Mouse (Mus musculus) CH12.LX (cell line): ENCODE data around the gene Gabarapl2. TPM values are rescaled to one million over a fixed set of nuclear protein-coding genes. Genes with fewer than 3 reads are reported as not detected.
A peak's percentile ranks its signal among the peaks of the same experiment; 100 is the strongest.

ENCODE experiments used
- DNase-seq: peaks from one replicate; pipeline ENCODE4 v3.0.0-alpha.2; 2013; ENCODE audit errors: extremely low read depth
- H3K27ac ChIP-seq: 2 replicates; pipeline ENCODE4 v1.5.1; 2012; ENCODE audit warnings: low read depth, mild to moderate bottlenecking, control low read depth, moderate library complexity; ENCODE audit not compliant: insufficient read depth
- H3K27me3 ChIP-seq: replicated peaks from 2 replicates; pipeline ENCODE3; 2012; ENCODE audit warnings: inconsistent platforms
- H3K36me3 ChIP-seq, 2 experiments: replicated peaks in 1 of 2; 2 replicates each; pipeline versions ENCODE3 to v1.6.1; 2012; ENCODE audit warnings: inconsistent platforms in 1 of 2, low read length in 1 of 2, mild to moderate bottlenecking in 1 of 2, mixed read lengths in 1 of 2, moderate library complexity in 1 of 2; ENCODE audit not compliant: control insufficient read depth in 1 of 2, insufficient read depth in 1 of 2
- H3K4me1 ChIP-seq, 2 experiments: 2 replicates each; pipeline ENCODE4 v1.6.1; 2012; ENCODE audit warnings: inconsistent platforms in 1 of 2, moderate library complexity in 1 of 2; ENCODE audit not compliant: insufficient read depth in 2 of 2, control insufficient read depth in 1 of 2
- H3K4me2 ChIP-seq: 2 replicates; pipeline ENCODE4 v1.6.1; 2012; ENCODE audit warnings: low read depth, mild to moderate bottlenecking, control low read depth; ENCODE audit not compliant: poor library complexity, insufficient read depth, severe bottlenecking
- H3K4me3 ChIP-seq, 3 experiments: fragments of 150-350 bp in 1 of 3; sonication (generic) in 1 of 3; replicated peaks in 1 of 3; 2 replicates each; pipeline versions ENCODE3 to v1.5.1; 2011 to 2012; ENCODE audit warnings: low read depth in 2 of 3, low read length in 2 of 3, mild to moderate bottlenecking in 2 of 3, moderate library complexity in 2 of 3, control low read depth in 1 of 3, improper control_type of control experiment in 1 of 3, inconsistent platforms in 1 of 3, mixed read lengths in 1 of 3; ENCODE audit not compliant: poor library complexity in 1 of 3
- H3K79me2 ChIP-seq: replicated peaks from 2 replicates; pipeline ENCODE4 v1.6.1; 2012; ENCODE audit warnings: mild to moderate bottlenecking, moderate library complexity; ENCODE audit not compliant: control insufficient read depth, poor library complexity, insufficient read depth, severe bottlenecking; ENCODE audit errors: extremely low read depth
- H3K9ac ChIP-seq: 2 replicates; pipeline ENCODE4 v1.6.1; 2012; ENCODE audit warnings: low read depth, mild to moderate bottlenecking, control low read depth, moderate library complexity; ENCODE audit not compliant: insufficient read depth
- H3K9me3 ChIP-seq: replicated peaks from 2 replicates; pipeline ENCODE3; 2012; ENCODE audit warnings: low read length, inconsistent platforms, mixed read lengths
- BHLHE40 ChIP-seq: IDR thresholded peaks from 2 replicates; pipeline ENCODE4 v1.6.1; 2011; ENCODE audit warnings: mild to moderate bottlenecking, low read depth, low read length, improper control_type of control experiment
- CTCF ChIP-seq, 2 experiments: IDR thresholded peaks in 1 of 2; conservative IDR thresholded peaks in 1 of 2; 2 replicates each; pipeline ENCODE4 v1.5.1; 2011 to 2012; ENCODE audit warnings: low read depth in 2 of 2, low read length in 2 of 2, improper control_type of control experiment in 1 of 2, inconsistent platforms in 1 of 2, mild to moderate bottlenecking in 1 of 2, moderate library complexity in 1 of 2
- E2F4 ChIP-seq: IDR thresholded peaks from 2 replicates; pipeline ENCODE4 v1.6.1; 2011; ENCODE audit warnings: low read depth, low read length, improper control_type of control experiment; ENCODE audit not compliant: insufficient replicate concordance
- EP300 ChIP-seq: IDR thresholded peaks from 2 replicates; pipeline ENCODE4 v1.6.1; 2011; ENCODE audit warnings: low read length, improper control_type of control experiment
- ETS1 ChIP-seq: conservative IDR thresholded peaks from 2 replicates; pipeline ENCODE4 v1.6.1; 2012; ENCODE audit warnings: low read depth, mild to moderate bottlenecking, inconsistent platforms, low read length, improper control_type of control experiment, moderate library complexity
- HCFC1 ChIP-seq: IDR thresholded peaks from 2 replicates; pipeline ENCODE4 v1.6.1; 2012; ENCODE audit warnings: low read depth, mild to moderate bottlenecking, inconsistent platforms, low read length, improper control_type of control experiment
- IRF4 ChIP-seq: IDR thresholded peaks from 2 replicates; pipeline ENCODE4 v1.6.1; 2014; ENCODE audit warnings: low read depth, mild to moderate bottlenecking, inconsistent platforms, low read length, improper control_type of control experiment
- JUN ChIP-seq: IDR thresholded peaks from 2 replicates; pipeline ENCODE4 v1.6.1; 2011; ENCODE audit warnings: low read depth, mild to moderate bottlenecking, low read length, improper control_type of control experiment, moderate library complexity; ENCODE audit not compliant: insufficient read depth
- JUND ChIP-seq: conservative IDR thresholded peaks from 2 replicates; pipeline ENCODE4 v1.6.1; 2011; ENCODE audit warnings: low read depth, low read length, improper control_type of control experiment
- KAT2A ChIP-seq: IDR thresholded peaks from 2 replicates; pipeline ENCODE4 v1.6.1; 2012; ENCODE audit warnings: low read length, improper control_type of control experiment, inconsistent platforms; ENCODE audit not compliant: insufficient replicate concordance
- MAFK ChIP-seq: IDR thresholded peaks from 2 replicates; pipeline ENCODE4 v1.6.1; 2011; ENCODE audit warnings: low read length, improper control_type of control experiment; ENCODE audit not compliant: insufficient replicate concordance
- MAX ChIP-seq: IDR thresholded peaks from 2 replicates; pipeline ENCODE4 v1.6.1; 2011; ENCODE audit warnings: low read length, improper control_type of control experiment
- MAZ ChIP-seq: IDR thresholded peaks from 2 replicates; pipeline ENCODE4 v1.6.1; 2012; ENCODE audit warnings: low read depth, mild to moderate bottlenecking, inconsistent platforms, low read length, improper control_type of control experiment, moderate library complexity
- MXI1 ChIP-seq: IDR thresholded peaks from 2 replicates; pipeline ENCODE4 v1.6.1; 2011; ENCODE audit warnings: mild to moderate bottlenecking, low read depth, low read length, improper control_type of control experiment
- MYC ChIP-seq: IDR thresholded peaks from 2 replicates; pipeline ENCODE4 v1.6.1; 2011; ENCODE audit warnings: low read depth, mild to moderate bottlenecking, improper control_type of control experiment, low read length
- NELFE ChIP-seq: IDR thresholded peaks from 2 replicates; pipeline ENCODE4 v1.6.1; 2011; ENCODE audit warnings: low read depth, low read length, improper control_type of control experiment
- NRF1 ChIP-seq: IDR thresholded peaks from 2 replicates; pipeline ENCODE4 v1.6.1; 2014; ENCODE audit warnings: low read depth, mild to moderate bottlenecking, inconsistent platforms, low read length, improper control_type of control experiment, moderate library complexity
- PAX5 ChIP-seq: IDR thresholded peaks from 2 replicates; pipeline ENCODE4 v1.6.1; 2012; ENCODE audit warnings: low read length, inconsistent platforms, mixed read lengths
- POLR2A ChIP-seq: IDR thresholded peaks from 2 replicates; pipeline ENCODE4 v1.6.1; 2011; ENCODE audit warnings: low read depth, mild to moderate bottlenecking, improper control_type of control experiment, low read length
- POLR2AphosphoS2 ChIP-seq: IDR thresholded peaks from 2 replicates; pipeline ENCODE4 v1.6.1; 2011; ENCODE audit warnings: low read depth, low read length, improper control_type of control experiment
- RAD21 ChIP-seq: IDR thresholded peaks from 2 replicates; pipeline ENCODE4 v1.6.1; 2011; ENCODE audit warnings: low read depth, mild to moderate bottlenecking, low read length, improper control_type of control experiment, moderate library complexity
- RCOR1 ChIP-seq: conservative IDR thresholded peaks from 2 replicates; pipeline ENCODE4 v1.6.1; 2012; ENCODE audit warnings: low read depth, mild to moderate bottlenecking, inconsistent platforms, low read length, improper control_type of control experiment
- SIN3A ChIP-seq: IDR thresholded peaks from 2 replicates; pipeline ENCODE4 v1.6.1; 2012; ENCODE audit warnings: low read length, improper control_type of control experiment, inconsistent platforms
- SMC3 ChIP-seq: IDR thresholded peaks from 2 replicates; pipeline ENCODE4 v1.6.1; 2011; ENCODE audit warnings: low read depth, low read length, improper control_type of control experiment
- TCF12 ChIP-seq: IDR thresholded peaks from 2 replicates; pipeline ENCODE4 v1.6.1; 2014; ENCODE audit warnings: low read depth, mild to moderate bottlenecking, inconsistent platforms, low read length, improper control_type of control experiment
- USF1 ChIP-seq: IDR thresholded peaks from 2 replicates; pipeline ENCODE4 v1.6.1; 2014; ENCODE audit warnings: low read depth, mild to moderate bottlenecking, inconsistent platforms, low read length, improper control_type of control experiment
- USF2 ChIP-seq: conservative IDR thresholded peaks from 2 replicates; pipeline ENCODE4 v1.6.1; 2011; ENCODE audit warnings: low read depth, low read length, improper control_type of control experiment
- ZC3H11A ChIP-seq: IDR thresholded peaks from 2 replicates; pipeline ENCODE4 v1.6.1; 2012; ENCODE audit warnings: low read depth, mild to moderate bottlenecking, inconsistent platforms, low read length, improper control_type of control experiment
- ZKSCAN1 ChIP-seq: IDR thresholded peaks from 2 replicates; pipeline ENCODE4 v1.6.1; 2012; ENCODE audit warnings: low read depth, inconsistent platforms, low read length, improper control_type of control experiment, borderline replicate concordance
- ZMIZ1 ChIP-seq: IDR thresholded peaks from 2 replicates; pipeline ENCODE4 v1.6.1; 2012; ENCODE audit warnings: low read depth, mild to moderate bottlenecking, inconsistent platforms, low read length, improper control_type of control experiment
- ZNF384 ChIP-seq: IDR thresholded peaks from 2 replicates; pipeline ENCODE4 v1.6.1; 2012; ENCODE audit warnings: low read depth, low read length, improper control_type of control experiment, inconsistent platforms
- dilution Hi-C: fragments of 300-500 bp; cut with MboI; formaldehyde crosslinking; loops from 2 replicates; pipeline ENCODE4 v1.14.3; 2020; ENCODE audit warnings: low sequenced_read_pairs; ENCODE audit not compliant: extremely low pct_unique_long_range_greater_than_20kb, extremely low pct_ligation_motif_present
- in situ Hi-C: fragments of 300-500 bp; cut with MboI; formaldehyde crosslinking; loops from 3 replicates; pipeline ENCODE4 v1.14.3; 2019; ENCODE audit warnings: low sequenced_read_pairs, low pct_ligation_motif_present, low pct_unique_long_range_greater_than_20kb, mixed read lengths
- polyA plus RNA-seq: library from polyadenylated mRNA; unstranded; fragments of >175 nt; gene quantifications from 2 replicates; pipeline ENCODE4 v1.2.1, GENCODE M21; 2012; ENCODE audit warnings: low read depth; ENCODE audit not compliant: insufficient read length
- total RNA-seq, 2 experiments: library from RNA; depleted of rRNA; stranded (reverse); fragments of 300-350 nt in 1 of 2; fragments of >200 nt in 1 of 2; gene quantifications; 2 replicates each; pipeline ENCODE4 v1.2.3; 2012 to 2014

Gabarapl2 gene
- total and polyA plus RNA-seq, 3 experiments = 29.8 to 61.0 (median 42.1) TPM

GRCm38 (mm10) chr8:111991278-111991677 is 50.8 kb downstream of the Gabarapl2 start:
- DNase-seq = no peak
- Histone ChIP-seq H3K9me3 (no peaks in the 10 kb centered on the region), H3K36me3 (peaks cover 57 to 71% of the 10 kb centered on the region in 2 experiments), H3K9ac (peak overlapping the region; percentile 45), H3K4me3 (peak overlapping the region; percentile 70 to 95 (median 84)), H3K4me2 (peak overlapping the region; percentile 77), H3K79me2 (no peaks in the 10 kb centered on the region; the same call in 1 of the 2 replicates), H3K27me3 (no peaks in the 10 kb centered on the region), H3K27ac (no peak overlapping the region), H3K4me1 (peaks cover 2 to 21% of the 10 kb centered on the region in 2 experiments; a peak in 3 of 4 replicates)
- in situ Hi-C loops = loop anchor here (10.0 kb wide), 1 partner anchor 116 kb away; the partner anchor contains the start of gene Tmem170
- TF ChIP-seq ZC3H11A (no peak), E2F4 (no peak), MAZ (no peak), POLR2A (no peak), ZNF384 (no peak), NELFE (no peak)
- dilution Hi-C loops = no loop called here

GRCm38 (mm10) chr8:111992013-111992702 is 51.7 kb downstream of the Gabarapl2 start, which contains the start of gene Adat1:
TSS of gene Adat1 (minus strand) at chr8:111992302.
- peaks cover 58 to 73% of the 10 kb centered on the region in 2 experiments for H3K36me3 ChIP-seq
- dilution Hi-C loops = no loop called here
- DNase-seq = peak; percentile 89
- peak; percentile 98 for TF ChIP-seq POLR2AphosphoS2
- no peak for TF ChIP-seq PAX5
- no peak for TF ChIP-seq SMC3
- peak; percentile 88 for TF ChIP-seq NELFE
- peak; percentile 62 for TF ChIP-seq NRF1
- TF ChIP-seq RAD21 = no peak
- TF ChIP-seq ZKSCAN1 = no peak
- 0 out of 2 replicates have a peak, but pooled peaks have one; percentile 86 for TF ChIP-seq ZMIZ1
- TF ChIP-seq KAT2A = peak; percentile 93; the same call in 1 of the 2 replicates
- no peak for TF ChIP-seq ETS1
- TF ChIP-seq EP300 = no peak
- 0 out of 2 replicates have a peak, but pooled peaks have one; percentile 26 for TF ChIP-seq RCOR1
- TF ChIP-seq IRF4 = peak; percentile 55
- peak; percentile 81 for TF ChIP-seq TCF12
- TF ChIP-seq MYC = peak; percentile 96
- peak; percentile 76 for TF ChIP-seq ZNF384
- peak; percentile 23; the same call in 1 of the 2 replicates for TF ChIP-seq BHLHE40
- TF ChIP-seq JUND = no peak
- TF ChIP-seq MAX = peak; percentile 97
- no peak for TF ChIP-seq USF2
- no peak; the same call in 1 of the 2 replicates for TF ChIP-seq USF1
- peak; percentile 98 for TF ChIP-seq HCFC1
- TF ChIP-seq JUN = no peak
- no peak for TF ChIP-seq MAFK
- TF ChIP-seq MXI1 = peak; percentile 98
- peak in 1 of 2 experiments; percentile 4; a peak in 1 of 4 replicates for TF ChIP-seq CTCF (conservative IDR thresholded peaks at IDR 0.05 in 1 of 2, IDR thresholded peaks at IDR 0.05 in 1 of 2; ENCODE audit: low read depth in 2 of 2, low read length in 2 of 2)
- peak; percentile 88 for TF ChIP-seq SIN3A
- TF ChIP-seq MAZ = no peak

More at GRCm38 (mm10) chr8:111992013-111992702, 51.7 kb downstream of the Gabarapl2 start, which contains the start of gene Adat1:
- Histone ChIP-seq H3K27me3 (no peaks in the 10 kb centered on the region), H3K79me2 (no peaks in the 10 kb centered on the region; the same call in 1 of the 2 replicates), H3K4me1 (peaks cover 2 to 21% of the 10 kb centered on the region in 2 experiments; a peak in 3 of 4 replicates), H3K27ac (no peak within 1 kb of the TSS), H3K9me3 (no peaks in the 10 kb centered on the region), H3K9ac (peak within 1 kb of the TSS; percentile 45), H3K4me3 (peak within 1 kb of the TSS; percentile 70 to 95 (median 84)), H3K4me2 (peak within 1 kb of the TSS; percentile 77)
- in situ Hi-C loops = loop anchor here (10.0 kb wide), 1 partner anchor 117 kb away; the partner anchor contains the start of gene Tmem170
